18 mouse cellular contexts compared by ENCODE assay signal in genomic region chrX:48521651-48522050, GRCm38 (mm10). TPM values are rescaled to one million over a fixed set of nuclear protein-coding genes. Genes with fewer than 3 reads are reported as not detected.
DNase-seq lines count a peak whose midpoint lies in the region; ATAC-seq lines count a peak whose summit lies in the region.
"Had no signal": no experiment of that assay in that cellular context is flagged by ENCODE, and none has a peak within 500 bp of the region (broad histone marks: within the 10 kb centered on the region; RNA-seq: fewer than 3 reads in every experiment).

No protein-coding gene starts in this region.

- peak overlapping the region; percentile 74 for H3K4me2 ChIP-seq in forebrain, embryonic 15.5 days (replicated peaks)
- peak overlapping the region; percentile 71 for H3K4me2 ChIP-seq in midbrain, embryonic 14.5 days (ENCODE audit: low read length)
- no peak overlapping the region for H3K4me2 ChIP-seq in liver, embryonic 11.5 days
- H3K4me2 ChIP-seq: limb, embryonic 15.5 days; lung, embryonic 14.5 days had no signal

- ATAC-seq in forebrain, embryonic 15.5 days (replicated peaks), result no peak
- no peak for ATAC-seq in midbrain, embryonic 14.5 days (ENCODE audit: low FRiP score, low TSS enrichment)
- no peak for ATAC-seq in liver, embryonic 11.5 days (replicated peaks; ENCODE audit: low FRiP score)
- ATAC-seq: intestine, postnatal 0 days had no signal

- 83% methylated on average over 3 of the region's 3 CpGs for WGBS in forebrain, embryonic 15.5 days
- 83% methylated on average over 3 of the region's 3 CpGs for WGBS in midbrain, embryonic 14.5 days
- 79% methylated on average over 3 of the region's 3 CpGs for WGBS in liver, embryonic 11.5 days

- H3K36me3 ChIP-seq in forebrain, embryonic 15.5 days, result no peaks in the 10 kb centered on the region
- no peaks in the 10 kb centered on the region for H3K36me3 ChIP-seq in midbrain, embryonic 14.5 days (ENCODE audit: control insufficient read depth, insufficient read depth, low read length)
- H3K36me3 ChIP-seq in liver, embryonic 11.5 days (ENCODE audit: control insufficient read depth, insufficient read depth, low read length), result no peaks in the 10 kb centered on the region
- H3K36me3 ChIP-seq: limb, embryonic 15.5 days had no signal

- H3K4me3 ChIP-seq in forebrain, embryonic 15.5 days, result peak overlapping the region; percentile 58
- peak overlapping the region; percentile 48 for H3K4me3 ChIP-seq in midbrain, embryonic 14.5 days (replicated peaks; ENCODE audit: low read depth, low read length)
- no peak overlapping the region for H3K4me3 ChIP-seq in liver, embryonic 11.5 days (ENCODE audit: low read depth, low read length)
- H3K4me3 ChIP-seq: erythroblast, embryonic 14.5 days; limb, embryonic 15.5 days; megakaryocyte, embryonic 14.5 days had no signal

- DNase-seq in adrenal gland, adult 8-10 months, result peak; percentile 47
- no peak for DNase-seq in adrenal gland, postnatal 14 days
- DNase-seq in 3134 (ENCODE audit: extremely low read depth, insufficient read length, low spot score), result peak; percentile 11
- no peak for DNase-seq in midbrain, embryonic 14.5 days
- no peak for DNase-seq in kidney, adult 11 months
- no peak for DNase-seq in gastrocnemius, adult 18-20 months (ENCODE audit: low spot score)
- no peak for DNase-seq in liver, embryonic 11.5 days (ENCODE audit: low spot score)
- DNase-seq: cerebellum, adult 9-11 months; heart, adult 18-20 months; heart, postnatal 10 days; kidney, postnatal 4 days; lung, embryonic 14.5 days had no signal

- H3K9me3 ChIP-seq in forebrain, embryonic 15.5 days, result no peaks in the 10 kb centered on the region
- no peaks in the 10 kb centered on the region for H3K9me3 ChIP-seq in midbrain, embryonic 14.5 days (ENCODE audit: control insufficient read depth, low read length)
- H3K9me3 ChIP-seq in liver, embryonic 11.5 days (ENCODE audit: control insufficient read depth, low read length), result no peaks in the 10 kb centered on the region
- H3K9me3 ChIP-seq: limb, embryonic 15.5 days had no signal

- H3K27me3 ChIP-seq in forebrain, embryonic 15.5 days, result no peaks in the 10 kb centered on the region
- no peaks in the 10 kb centered on the region for H3K27me3 ChIP-seq in midbrain, embryonic 14.5 days (ENCODE audit: control insufficient read depth, insufficient read depth, low read length)
- H3K27me3 ChIP-seq in liver, embryonic 11.5 days (replicated peaks; ENCODE audit: control insufficient read depth, insufficient read depth, low read length), result 0 out of 2 replicates have a peak, but pooled peaks cover 3% of the 10 kb centered on the region
- H3K27me3 ChIP-seq: limb, embryonic 15.5 days had no signal

- H3K9ac ChIP-seq in forebrain, embryonic 15.5 days (replicated peaks), result no peak overlapping the region
- no peak overlapping the region; the same call in 1 of the 2 replicates for H3K9ac ChIP-seq in midbrain, embryonic 14.5 days (replicated peaks; ENCODE audit: low read length)
- no peak overlapping the region for H3K9ac ChIP-seq in liver, embryonic 11.5 days (ENCODE audit: low read depth, low read length)
- H3K9ac ChIP-seq: limb, embryonic 15.5 days; lung, embryonic 14.5 days had no signal

- H3K27ac ChIP-seq in forebrain, embryonic 15.5 days (replicated peaks), result no peak overlapping the region
- H3K27ac ChIP-seq in midbrain, embryonic 14.5 days (replicated peaks; ENCODE audit: low read depth, low read length), result no peak overlapping the region
- no peak overlapping the region for H3K27ac ChIP-seq in liver, embryonic 11.5 days (ENCODE audit: low read depth, low read length)
- H3K27ac ChIP-seq: limb, embryonic 15.5 days had no signal

- H3K4me1 ChIP-seq in forebrain, embryonic 15.5 days, result peaks cover 21% of the 10 kb centered on the region
- H3K4me1 ChIP-seq in midbrain, embryonic 14.5 days (ENCODE audit: control insufficient read depth, insufficient read depth, low read length), result 0 out of 2 replicates have a peak, but pooled peaks cover 7% of the 10 kb centered on the region
- no peaks in the 10 kb centered on the region for H3K4me1 ChIP-seq in liver, embryonic 11.5 days (replicated peaks; ENCODE audit: control insufficient read depth, insufficient read depth, low read length)

RNA-seq across cellular contexts. Expression of gene Rab33a, which starts 2.6 kb away (rescaled TPM):
- total RNA-seq in adrenal gland, adult 8-10 months (2022), result 10 to 100 TPM in 2 of 4 experiments, 1 to 10 TPM in 2; 7.6 to 49.6 (median 21.5) TPM
- total RNA-seq in adrenal gland, postnatal 14 days (2021), result 17.4 and 26.3 TPM in 2 replicates
- 94.3 and 96.5 TPM in 2 replicates for polyA plus RNA-seq in forebrain, embryonic 15.5 days (2015; fragmentation: Nextera tagmentation; extraction: Ambion mirVana)
- 86.7 and 113 TPM in 2 replicates for polyA plus RNA-seq in midbrain, embryonic 14.5 days (2014; fragmentation: Nextera tagmentation; extraction: Ambion mirVana)
- not detected for total RNA-seq in gastrocnemius, adult 18-20 months (2021)
- polyA plus RNA-seq in liver, embryonic 11.5 days (2014; fragmentation: Nextera tagmentation; extraction: Ambion mirVana), result 1.6 and 3.3 TPM in 2 replicates
- polyA plus RNA-seq: C2C12; erythroblast, embryonic 14.5 days had no signal

RNA-seq across cellular contexts. Expression of gene Aifm1, which starts 8.3 kb away (rescaled TPM):
- 100 to 1,000 TPM; 126 to 260 (median 176) TPM for total RNA-seq in adrenal gland, adult 8-10 months (2022)
- total RNA-seq in adrenal gland, postnatal 14 days (2021), result 192 and 208 TPM in 2 replicates
- 52.3 TPM in 2 replicates for polyA plus RNA-seq in forebrain, embryonic 15.5 days (2015; fragmentation: Nextera tagmentation; extraction: Ambion mirVana)
- 28.5 and 38.8 TPM in 2 replicates for polyA plus RNA-seq in midbrain, embryonic 14.5 days (2014; fragmentation: Nextera tagmentation; extraction: Ambion mirVana)
- 10 to 100 TPM; 40.7 to 41.6 TPM for total RNA-seq in gastrocnemius, adult 18-20 months (2021)
- 98.6 and 102 TPM in 2 replicates for polyA plus RNA-seq in liver, embryonic 11.5 days (2014; fragmentation: Nextera tagmentation; extraction: Ambion mirVana)

RNA-seq across cellular contexts. Expression of gene Elf4, which starts 58.7 kb away (rescaled TPM):
- 10 to 100 TPM; 11.1 to 18.4 (median 13.9) TPM for total RNA-seq in adrenal gland, adult 8-10 months (2022)
- 13.9 and 18.0 TPM in 2 replicates for total RNA-seq in adrenal gland, postnatal 14 days (2021)
- 0.38 and 0.41 TPM in 2 replicates for polyA plus RNA-seq in forebrain, embryonic 15.5 days (2015; fragmentation: Nextera tagmentation; extraction: Ambion mirVana)
- polyA plus RNA-seq in midbrain, embryonic 14.5 days (2014; fragmentation: Nextera tagmentation; extraction: Ambion mirVana), result 0.20 and 0.95 TPM in 2 replicates
- total RNA-seq in gastrocnemius, adult 18-20 months (2021), result 1 to 10 TPM; 1.6 to 2.3 TPM
- 7.8 and 9.5 TPM in 2 replicates for polyA plus RNA-seq in liver, embryonic 11.5 days (2014; fragmentation: Nextera tagmentation; extraction: Ambion mirVana)

Comparison
In these comparisons a context has a peak if more than half of its experiments do, and no peak if none do; other contexts are left out.
1. DNase-seq: peak in adrenal gland, adult 8-10 months (single experiment) and 3134 (single experiment); none in adrenal gland, postnatal 14 days (single experiment), midbrain, embryonic 14.5 days (single experiment), kidney, adult 11 months (single experiment), gastrocnemius, adult 18-20 months (single experiment) and liver, embryonic 11.5 days (single experiment).
2. RNA of gene Rab33a, which starts 2.6 kb away (total RNA-seq): 7.6 to 49.6 TPM in adrenal gland, adult 8-10 months and 17.4 to 26.3 TPM in adrenal gland, postnatal 14 days; not detected in gastrocnemius, adult 18-20 months; every median in the first group is over 4 times any median in the second.